Mouse (Mus musculus) thymus, adult 18-20 months (tissue): ENCODE results near the gene Qars.

ENCODE experiments used
- DNase-seq, 2 experiments: peaks; one replicate each; pipeline ENCODE4 v3.0.0; 2022; ENCODE audit warnings: mixed read lengths in 2 of 2

The Qars gene

GRCm38 (mm10) chr9:108507619-108508434 lies at the start of gene Qars:
Gene Qars (plus strand): TSS chr9:108507706.
- DNase-seq, result peak; percentile 89 to 94

GRCm38 (mm10) chr9:108459939-108460318 lies 47.6 kb upstream of the Qars start:
- no peak for DNase-seq

- peak; percentile 78 to 82 for DNase-seq
Measured at GRCm38 (mm10) chr9:108460319-108461178, 47.0 kb upstream of the Qars start, which contains the start of gene Ccdc71. Gene Ccdc71 (plus strand): TSS chr9:108460527.

GRCm38 (mm10) chr9:108461181-108461631 lies 46.3 kb upstream of the Qars start, which contains the start of gene Klhdc8b:
Gene Klhdc8b (minus strand): TSS chr9:108461581.
- no peak for DNase-seq

GRCm38 (mm10) chr9:108461675-108462074 lies 45.8 kb upstream of the Qars start:
- no peak for DNase-seq

GRCm38 (mm10) chr9:108462192-108462591 lies 45.3 kb upstream of the Qars start:
- no peak for DNase-seq

- DNase-seq, result no peak
Measured at GRCm38 (mm10) chr9:108463713-108464112, 43.8 kb upstream of the Qars start.

- DNase-seq, result no peak
Measured at GRCm38 (mm10) chr9:108466219-108466618, 41.3 kb upstream of the Qars start.

- no peak for DNase-seq
Measured at GRCm38 (mm10) chr9:108469430-108469829, 38.1 kb upstream of the Qars start.

GRCm38 (mm10) chr9:108469845-108470244 lies 37.7 kb upstream of the Qars start:
- no peak for DNase-seq

- no peak for DNase-seq
Measured at GRCm38 (mm10) chr9:108474528-108474927, 33.0 kb upstream of the Qars start.

GRCm38 (mm10) chr9:108478638-108479156 lies 28.8 kb upstream of the Qars start:
- DNase-seq, result no peak

GRCm38 (mm10) chr9:108479241-108479640 lies 28.3 kb upstream of the Qars start:
- DNase-seq, result no peak

GRCm38 (mm10) chr9:108479721-108480351 lies 27.7 kb upstream of the Qars start, which contains the start of gene Lamb2:
Gene Lamb2 (plus strand): TSS chr9:108479736.
- DNase-seq, result no peak

GRCm38 (mm10) chr9:108480813-108481519 lies 26.5 kb upstream of the Qars start:
- DNase-seq, result no peak

- DNase-seq, result no peak
Measured at GRCm38 (mm10) chr9:108481520-108482210, 25.8 kb upstream of the Qars start.

GRCm38 (mm10) chr9:108483051-108483790 lies 24.3 kb upstream of the Qars start:
- no peak for DNase-seq

GRCm38 (mm10) chr9:108484021-108484420 lies 23.5 kb upstream of the Qars start:
- DNase-seq, result no peak

GRCm38 (mm10) chr9:108485301-108485875 lies 22.1 kb upstream of the Qars start:
- DNase-seq, result no peak

GRCm38 (mm10) chr9:108486973-108487530 lies 20.5 kb upstream of the Qars start:
- no peak for DNase-seq
